Mouse (Mus musculus) intestine, postnatal 0 days (tissue): Measurements from ENCODE around the gene Mtm1. TPM values are rescaled to one million over a fixed set of nuclear protein-coding genes. Genes with fewer than 3 reads are reported as not detected.
"Not testable (repeated sequence)": the region's sequence is repeated elsewhere in the genome, so short reads cannot be mapped to it uniquely, and the experiment has no call there.

Source experiments
- ATAC-seq: fragments of 200-750 bp; cut with Nextera tagmentation; 2 replicates; pipeline ENCODE4 v1.8.0; 2017; ENCODE audit warnings: mild to moderate bottlenecking, moderate TSS enrichment, moderate library complexity
- H3K27ac ChIP-seq: fragments of 300-500 bp; sonication (generic); 2 replicates; pipeline ENCODE4 v1.5.1; 2014; ENCODE audit warnings: mild to moderate bottlenecking, low read depth, low read length, moderate library complexity
- H3K27me3 ChIP-seq: fragments of 300-500 bp; sonication (generic); replicated peaks from 2 replicates; pipeline ENCODE4 v1.6.1; 2014; ENCODE audit warnings: low read length, mixed read lengths; ENCODE audit not compliant: control insufficient read depth, insufficient read depth
- H3K36me3 ChIP-seq: fragments of 300-500 bp; sonication (generic); 2 replicates; pipeline ENCODE4 v1.6.1; 2014; ENCODE audit warnings: mild to moderate bottlenecking, moderate library complexity; ENCODE audit not compliant: control insufficient read depth, insufficient read depth
- H3K4me1 ChIP-seq: fragments of 300-500 bp; sonication (generic); replicated peaks from 2 replicates; pipeline ENCODE4 v1.6.1; 2014; ENCODE audit warnings: antibody characterized with exemption, low read length, mixed read lengths; ENCODE audit not compliant: control insufficient read depth, insufficient read depth
- H3K4me2 ChIP-seq: fragments of 300-500 bp; sonication (generic); replicated peaks from 2 replicates; pipeline ENCODE4 v1.6.1; 2014; ENCODE audit warnings: low read depth, mild to moderate bottlenecking, moderate library complexity
- H3K4me3 ChIP-seq: fragments of 300-500 bp; sonication (generic); 2 replicates; pipeline ENCODE4 v1.5.1; 2014; ENCODE audit warnings: low read depth, low read length
- H3K9ac ChIP-seq: fragments of 300-500 bp; sonication (generic); 2 replicates; pipeline ENCODE4 v1.6.1; 2014; ENCODE audit warnings: mild to moderate bottlenecking, low read depth, low read length
- H3K9me3 ChIP-seq: fragments of 300-500 bp; sonication (generic); 2 replicates; pipeline ENCODE4 v1.6.1; 2016; ENCODE audit warnings: mixed run types; ENCODE audit not compliant: control insufficient read depth
- CTCF ChIP-seq: sonication (generic); IDR thresholded peaks from 2 replicates; pipeline ENCODE4 v1.5.1; 2016; ENCODE audit warnings: low read depth, mild to moderate bottlenecking, control low read depth, antibody characterized with exemption, moderate library complexity
- WGBS: fragments of 180-500 bp; shearing (Covaris S2); extraction: QIAGEN DNeasy Blood & Tissue Kit; methylation state at CpG from one replicate; pipeline ENCODE4 v1.1.7; 2014; 5-methylcytosine and 5-hydroxymethylcytosine counted together
- polyA plus RNA-seq: library from polyadenylated mRNA; unstranded; fragments of >200 nt; fragmentation: Nextera tagmentation; extraction: Ambion mirVana; gene quantifications from 2 replicates; pipeline ENCODE4 v1.2.1, GENCODE M21; 2015

Mtm1 gene
- polyA plus RNA-seq, 1 experiment from 2014 or later = 18.0 TPM

DNA sequence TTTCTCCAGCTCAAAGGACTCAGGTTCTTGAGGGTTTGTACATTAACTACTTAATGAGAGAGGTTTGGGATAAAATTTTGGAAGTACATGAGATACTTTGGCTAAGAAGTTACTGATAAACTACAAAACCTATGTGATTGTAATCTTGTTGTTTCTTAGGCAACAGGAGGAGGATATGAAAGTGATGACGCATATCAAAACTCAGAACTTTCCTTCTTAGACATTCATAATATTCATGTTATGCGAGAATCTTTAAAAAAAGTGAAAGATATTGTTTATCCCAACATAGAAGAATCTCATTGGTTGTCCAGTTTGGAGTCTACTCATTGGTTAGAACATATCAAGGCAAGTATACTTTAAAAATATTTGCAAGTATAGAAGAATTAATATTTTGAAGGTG, 85.4 kb downstream of the Mtm1 start:
- H3K4me1 ChIP-seq = no peaks in the 10 kb centered on the region
- H3K9me3 ChIP-seq = no peaks in the 10 kb centered on the region
- no peaks in the 10 kb centered on the region for H3K36me3 ChIP-seq
- no peak for ATAC-seq
- H3K9ac ChIP-seq = no peak overlapping the region
- WGBS = 84% methylated on average over 2 of the region's 2 CpGs
- no peak for TF ChIP-seq CTCF
- no peak overlapping the region for H3K4me3 ChIP-seq
- no peaks in the 10 kb centered on the region for H3K27me3 ChIP-seq
- H3K4me2 ChIP-seq = no peak overlapping the region
- H3K27ac ChIP-seq = no peak overlapping the region

DNA sequence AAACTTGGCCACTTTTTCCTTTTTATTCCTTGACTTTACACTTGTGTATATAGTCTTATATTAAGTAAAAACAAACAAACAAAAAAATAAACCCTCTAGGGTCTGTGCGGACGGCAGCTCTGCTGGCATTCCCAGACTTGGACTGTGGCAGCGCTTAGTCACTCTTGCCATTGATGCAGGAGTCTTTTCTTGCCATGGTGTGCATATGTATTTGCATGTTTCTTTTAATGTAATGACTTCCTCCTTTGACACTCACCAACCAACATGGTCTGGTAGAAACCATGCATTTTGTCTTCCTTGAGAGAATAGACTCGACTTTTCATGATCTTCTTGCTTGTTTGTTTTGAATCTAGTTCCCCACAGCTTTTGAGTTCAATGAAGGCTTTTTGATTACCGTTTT, 91.6 kb downstream of the Mtm1 start:
- H3K9ac ChIP-seq = no peak overlapping the region
- WGBS = 85% methylated on average over 5 of the region's 5 CpGs
- H3K27ac ChIP-seq = no peak overlapping the region
- no peak overlapping the region for H3K4me3 ChIP-seq
- ATAC-seq = no peak
- peaks cover 4% of the 10 kb centered on the region; the same call in 1 of the 2 replicates for H3K36me3 ChIP-seq
- H3K4me2 ChIP-seq = no peak overlapping the region
- no peaks in the 10 kb centered on the region for H3K27me3 ChIP-seq
- H3K4me1 ChIP-seq = no peaks in the 10 kb centered on the region
- H3K9me3 ChIP-seq = no peaks in the 10 kb centered on the region
- no peak for TF ChIP-seq CTCF

DNA sequence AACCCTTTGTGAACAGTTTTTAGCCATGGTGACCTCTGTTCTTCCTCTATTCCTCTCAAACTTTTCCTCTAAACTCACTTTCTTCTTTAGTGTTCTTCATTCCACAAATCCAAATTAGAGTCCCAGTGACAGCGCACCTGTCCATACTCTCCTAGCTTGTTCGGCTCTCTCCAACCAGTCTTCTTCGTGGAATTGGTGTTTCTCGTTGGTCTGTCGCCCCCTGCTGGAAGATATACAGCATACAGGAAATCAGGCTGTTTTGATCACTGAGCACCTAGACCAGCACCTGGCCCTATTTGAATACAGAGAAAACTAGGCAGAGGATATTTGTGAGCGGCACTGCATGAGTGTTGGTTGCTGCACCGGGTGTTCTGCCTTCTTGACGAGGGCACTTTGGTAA, 100.7 kb downstream of the Mtm1 start:
- Histone ChIP-seq H3K9me3 (no peaks in the 10 kb centered on the region), H3K27ac (no peak overlapping the region), H3K4me2 (no peak overlapping the region), H3K4me3 (no peak overlapping the region), H3K36me3 (no peaks in the 10 kb centered on the region), H3K4me1 (no peaks in the 10 kb centered on the region), H3K27me3 (no peaks in the 10 kb centered on the region), H3K9ac (no peak overlapping the region)
- no peak for ATAC-seq
- peak; percentile 84 for TF ChIP-seq CTCF
- 41% methylated on average over 8 of the region's 8 CpGs for WGBS

DNA sequence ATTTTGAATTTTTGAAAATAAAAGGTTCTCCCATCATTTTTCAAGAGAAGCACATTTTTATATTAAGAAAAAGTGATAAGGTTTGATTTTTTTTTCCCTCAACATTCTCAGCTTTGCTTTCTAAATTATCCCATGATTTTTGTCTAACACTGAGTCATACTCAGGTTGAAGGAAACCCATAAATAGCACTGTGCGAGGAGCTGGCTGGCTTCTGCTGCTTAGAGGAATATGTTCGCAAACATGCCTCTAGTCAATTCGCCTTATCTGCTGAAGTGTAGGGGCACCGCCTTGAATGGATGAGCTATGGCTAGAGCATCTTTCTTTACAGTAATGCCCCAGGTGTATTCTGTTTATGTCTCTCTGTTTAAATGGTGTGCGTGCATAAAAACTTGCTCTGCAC, 103.8 kb downstream of the Mtm1 start:
- no peak for TF ChIP-seq CTCF
- no peak for ATAC-seq
- no peak overlapping the region for H3K4me3 ChIP-seq
- H3K27me3 ChIP-seq = no peaks in the 10 kb centered on the region
- no peak overlapping the region for H3K27ac ChIP-seq
- H3K9ac ChIP-seq = no peak overlapping the region
- no peaks in the 10 kb centered on the region for H3K9me3 ChIP-seq
- no peaks in the 10 kb centered on the region for H3K36me3 ChIP-seq
- WGBS = 78% methylated on average over 5 of the region's 5 CpGs
- H3K4me1 ChIP-seq = no peaks in the 10 kb centered on the region
- H3K4me2 ChIP-seq = no peak overlapping the region

DNA sequence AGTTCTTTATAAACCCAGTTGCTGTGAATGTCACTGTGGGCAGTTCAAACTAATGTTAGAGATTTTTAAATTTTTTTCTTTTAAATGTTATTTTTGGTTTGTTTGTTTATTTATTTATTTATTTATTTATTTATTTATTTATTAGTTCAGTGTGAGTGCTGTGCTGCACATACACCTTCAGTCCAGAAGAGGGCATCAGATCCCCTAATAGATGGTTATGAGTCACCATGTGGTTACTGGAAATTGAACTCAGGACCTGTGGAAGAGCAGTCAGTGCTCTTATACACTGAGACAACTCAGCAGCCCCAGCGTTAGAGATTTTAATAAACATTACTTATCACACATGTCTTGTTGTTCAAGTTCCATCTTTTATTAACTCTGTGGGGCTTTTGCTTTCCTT, 141.5 kb downstream of the Mtm1 start:
- H3K4me1 ChIP-seq = no peaks in the 10 kb centered on the region
- no peaks in the 10 kb centered on the region for H3K36me3 ChIP-seq
- H3K4me2 ChIP-seq = no peak overlapping the region
- TF ChIP-seq CTCF = peak; percentile 33; the same call in 1 of the 2 replicates
- no peaks in the 10 kb centered on the region for H3K9me3 ChIP-seq
- H3K4me3 ChIP-seq = no peak overlapping the region
- H3K27ac ChIP-seq = no peak overlapping the region
- no peak overlapping the region for H3K9ac ChIP-seq
- no peak for ATAC-seq
- H3K27me3 ChIP-seq = no peaks in the 10 kb centered on the region
- WGBS = 67% methylated on average over 1 of the region's 1 CpGs

DNA sequence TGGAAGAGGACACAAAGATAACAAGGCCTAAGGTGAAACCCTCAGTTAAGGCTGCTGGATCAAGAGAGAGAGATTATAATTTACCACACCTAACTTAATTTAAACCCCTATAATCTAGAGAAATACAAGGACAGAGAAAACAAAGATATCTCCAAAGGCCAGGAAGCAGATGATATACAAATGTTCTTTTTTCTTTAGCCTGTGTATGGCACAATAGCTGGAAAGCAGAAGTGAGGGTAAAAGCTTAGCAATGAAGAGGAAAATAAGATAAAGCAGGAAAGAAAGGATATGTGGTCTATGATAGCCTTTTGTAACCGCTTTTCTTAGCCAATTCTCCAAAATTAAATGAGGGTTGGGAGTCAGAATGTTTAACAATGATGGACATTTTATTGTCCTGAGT, 144.8 kb downstream of the Mtm1 start:
- Histone ChIP-seq H3K4me3 (no peak overlapping the region), H3K27me3 (no peaks in the 10 kb centered on the region), H3K9me3 (no peaks in the 10 kb centered on the region), H3K27ac (no peak overlapping the region), H3K36me3 (no peaks in the 10 kb centered on the region), H3K4me1 (no peaks in the 10 kb centered on the region), H3K9ac (no peak overlapping the region), H3K4me2 (no peak overlapping the region)
- 60% methylated on average over 1 of the region's 1 CpGs for WGBS
- TF ChIP-seq CTCF = no peak
- no peak for ATAC-seq

DNA sequence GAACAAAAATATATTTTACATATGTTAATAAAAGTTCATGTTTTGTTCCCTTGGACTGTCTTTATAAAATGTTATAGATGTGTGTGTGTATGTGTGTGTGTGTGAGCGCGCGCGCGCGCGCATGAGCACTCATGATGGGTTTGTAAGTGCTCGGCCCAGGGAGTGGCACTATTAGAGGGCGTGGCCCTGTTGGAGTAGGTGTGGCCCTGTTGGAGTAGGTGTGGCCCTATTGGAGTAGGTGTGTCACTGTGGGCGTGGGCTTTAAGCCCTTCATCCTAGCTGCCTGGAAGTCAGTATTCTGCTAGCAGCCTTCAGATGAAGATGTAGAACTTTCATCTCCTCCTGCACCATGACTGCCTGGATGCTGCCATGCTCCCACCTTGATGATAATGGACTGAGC, 151.2 kb downstream of the Mtm1 start:
- ATAC-seq, H3K27ac ChIP-seq, H3K4me2 ChIP-seq, H3K27me3 ChIP-seq, H3K4me1 ChIP-seq, H3K9me3 ChIP-seq, H3K36me3 ChIP-seq, H3K4me3 ChIP-seq, H3K9ac ChIP-seq: not testable (repeated sequence)
- 86% methylated on average over 10 of the region's 10 CpGs for WGBS
